7 mouse cellular contexts compared by ENCODE assay signal in genomic region chr16:89986672-89987362, GRCm38 (mm10).
DNase-seq lines count a peak whose midpoint lies in the region; ATAC-seq and TF ChIP-seq lines count a peak whose summit lies in the region.

No protein-coding gene starts in this region.

- DNase-seq in spleen, postnatal 36 days (ENCODE audit: low spot score in 2 of 2): peak; percentile 24 to 35
- no peak for DNase-seq in spleen, adult 12 weeks (ENCODE audit: low spot score)
- no peak for DNase-seq in gastrocnemius, adult 2 months
- DNase-seq in left cerebral cortex, adult 8-10 months (ENCODE audit: low spot score in 2 of 2): no peak
- DNase-seq in cerebellum, adult 8-10 months: no peak

- no peak overlapping the region for H3K4me3 ChIP-seq in gastrocnemius, adult 2 months

- H3K27ac ChIP-seq in gastrocnemius, adult 2 months: no peak overlapping the region

- peak; percentile 47 for ATAC-seq in granulocyte monocyte progenitor cell, adult 5-6 weeks (replicated peaks; ENCODE audit: poor library complexity, severe bottlenecking)
- peak; percentile 25 for ATAC-seq in megakaryocyte-erythroid progenitor cell, adult 5-6 weeks (replicated peaks; ENCODE audit: low FRiP score, low TSS enrichment, poor library complexity, severe bottlenecking)

- intact Hi-C loops in gastrocnemius, adult 2 months (cut with DNase I): no loop called here

- no peak for TF ChIP-seq CTCF in gastrocnemius, adult 2 months (IDR thresholded peaks at IDR 0.05)

Comparison
In these comparisons a context has a peak if more than half of its experiments do, and no peak if none do; other contexts are left out.
1. DNase-seq: peak in spleen, postnatal 36 days (2 of 2); none in spleen, adult 12 weeks (single experiment), gastrocnemius, adult 2 months (single experiment), left cerebral cortex, adult 8-10 months (0 of 2) and cerebellum, adult 8-10 months (single experiment).